Mouse (Mus musculus) midbrain, embryonic 11.5 days (tissue): ENCODE data around the gene Nt5c1a. TPM values are rescaled to one million over a fixed set of nuclear protein-coding genes. Genes with fewer than 3 reads are reported as not detected.

Experiments used
- ATAC-seq: fragments of 200-750 bp; cut with Nextera tagmentation; 2 replicates; pipeline ENCODE4 v1.8.0; 2017; ENCODE audit warnings: moderate TSS enrichment, moderate library complexity; ENCODE audit not compliant: low FRiP score
- DNase-seq: peaks from one replicate; pipeline ENCODE4 v3.0.0; 2015; ENCODE audit warnings: low spot score; ENCODE audit errors: missing footprints
- H3K27ac ChIP-seq: fragments of 300-500 bp; sonication (generic); 2 replicates; pipeline ENCODE4 v1.5.1; 2014; ENCODE audit warnings: low read depth, low read length
- H3K27me3 ChIP-seq: fragments of 300-500 bp; sonication (generic); 2 replicates; pipeline ENCODE4 v1.6.1; 2014; ENCODE audit warnings: mild to moderate bottlenecking, low read length, moderate library complexity, mixed read lengths; ENCODE audit not compliant: control insufficient read depth, insufficient read depth
- H3K36me3 ChIP-seq: fragments of 300-500 bp; sonication (generic); 2 replicates; pipeline ENCODE4 v1.6.1; 2014; ENCODE audit warnings: mild to moderate bottlenecking, low read length, moderate library complexity, mixed read lengths; ENCODE audit not compliant: control insufficient read depth, insufficient read depth
- H3K4me1 ChIP-seq: fragments of 300-500 bp; sonication (generic); 2 replicates; pipeline ENCODE4 v1.6.1; 2014; ENCODE audit warnings: low read length; ENCODE audit not compliant: control insufficient read depth, insufficient read depth
- H3K4me2 ChIP-seq: fragments of 300-500 bp; sonication (generic); 2 replicates; pipeline ENCODE4 v1.6.1; 2014; ENCODE audit warnings: mild to moderate bottlenecking, moderate library complexity
- H3K4me3 ChIP-seq: fragments of 300-500 bp; sonication (generic); 2 replicates; pipeline ENCODE4 v1.5.1; 2014; ENCODE audit warnings: low read depth, low read length
- H3K9ac ChIP-seq: fragments of 300-500 bp; sonication (generic); 2 replicates; pipeline ENCODE4 v1.6.1; 2014; ENCODE audit warnings: low read length
- H3K9me3 ChIP-seq: fragments of 300-500 bp; sonication (generic); 2 replicates; pipeline ENCODE4 v1.6.1; 2016; ENCODE audit warnings: low read length; ENCODE audit not compliant: control insufficient read depth
- WGBS: fragments of 180-500 bp; shearing (Covaris S2); extraction: QIAGEN DNeasy Blood & Tissue Kit; methylation state at CpG from one replicate; pipeline ENCODE4 v1.1.7; 2014; 5-methylcytosine and 5-hydroxymethylcytosine counted together
- polyA plus RNA-seq: library from polyadenylated mRNA; unstranded; fragments of >200 nt; fragmentation: Nextera tagmentation; extraction: Ambion mirVana; gene quantifications from 2 replicates; pipeline ENCODE4 v1.2.1, GENCODE M21; 2014

The Nt5c1a gene
- polyA plus RNA-seq, 1 experiment from 2014 or later: not detected

GRCm38 (mm10) chr4:123164157-123164556, 37.1 kb upstream of the Nt5c1a start:
- no peaks in the 10 kb centered on the region for H3K9me3 ChIP-seq
- H3K9ac ChIP-seq: no peak overlapping the region
- H3K36me3 ChIP-seq: no peaks in the 10 kb centered on the region
- peaks cover 10% of the 10 kb centered on the region for H3K4me1 ChIP-seq
- H3K27ac ChIP-seq: no peak overlapping the region
- H3K27me3 ChIP-seq: no peaks in the 10 kb centered on the region
- DNase-seq (no peak), ATAC-seq (no peak)
- no peak overlapping the region for H3K4me2 ChIP-seq
- H3K4me3 ChIP-seq: no peak overlapping the region
- 93% methylated on average over 15 of the region's 15 CpGs for WGBS

DNA sequence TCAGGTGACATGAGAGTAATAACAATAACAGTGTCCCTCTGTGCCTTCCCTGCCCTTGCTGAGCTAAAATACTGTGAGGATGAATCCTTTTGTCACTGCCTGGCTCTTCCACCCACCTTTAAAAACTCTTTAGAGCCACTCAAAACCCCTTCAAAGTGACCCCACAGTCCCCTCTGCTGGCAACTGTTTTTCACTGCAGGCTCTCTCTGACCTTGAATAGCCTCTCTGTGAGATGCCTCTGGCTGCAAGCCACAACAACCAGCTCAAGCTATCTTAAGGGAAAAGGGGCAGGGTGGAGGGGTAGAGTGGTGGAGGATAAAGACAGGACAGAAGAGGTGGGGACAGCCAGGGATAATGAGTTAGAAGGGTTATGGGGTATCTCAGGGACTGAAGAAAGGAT, 29.5 kb upstream of the Nt5c1a start:
- Histone ChIP-seq H3K27ac (no peak overlapping the region), H3K4me3 (no peak overlapping the region), H3K27me3 (no peaks in the 10 kb centered on the region), H3K4me2 (no peak overlapping the region), H3K9ac (no peak overlapping the region), H3K4me1 (no peaks in the 10 kb centered on the region), H3K9me3 (no peaks in the 10 kb centered on the region), H3K36me3 (no peaks in the 10 kb centered on the region)
- DNase-seq (no peak), ATAC-seq (no peak)

- Histone ChIP-seq H3K27me3 (peaks cover 38% of the 10 kb centered on the region), H3K27ac (no peak within 1 kb of the TSS), H3K9me3 (no peaks in the 10 kb centered on the region), H3K9ac (peak within 1 kb of the TSS; percentile 34), H3K4me1 (peaks cover 7% of the 10 kb centered on the region), H3K36me3 (no peaks in the 10 kb centered on the region), H3K4me2 (peak within 1 kb of the TSS; percentile 80), H3K4me3 (peak within 1 kb of the TSS; percentile 25)
- 1% methylated on average over 44 of the region's 44 CpGs for WGBS
- peak; percentile 94 for DNase-seq
- ATAC-seq: peak; percentile 56
Measured at GRCm38 (mm10) chr4:123182328-123183238, 18.7 kb upstream of the Nt5c1a start, which contains the start of gene Hpcal4. Gene Hpcal4, plus strand, starts transcription at chr4:123183227.

GRCm38 (mm10) chr4:123183239-123184056, 17.9 kb upstream of the Nt5c1a start:
- DNase-seq (peak; percentile 97), ATAC-seq (peak; percentile 93)
- no peak overlapping the region for H3K27ac ChIP-seq
- H3K36me3 ChIP-seq: no peaks in the 10 kb centered on the region
- H3K4me1 ChIP-seq: peaks cover 7% of the 10 kb centered on the region
- peak overlapping the region; percentile 34 for H3K9ac ChIP-seq
- H3K4me2 ChIP-seq: peak overlapping the region; percentile 80
- H3K4me3 ChIP-seq: peak overlapping the region; percentile 25
- peaks cover 38% of the 10 kb centered on the region for H3K27me3 ChIP-seq
- WGBS: 10% methylated on average over 44 of the region's 44 CpGs
- no peaks in the 10 kb centered on the region for H3K9me3 ChIP-seq

- Histone ChIP-seq H3K4me3 (no peak overlapping the region), H3K36me3 (no peaks in the 10 kb centered on the region), H3K4me1 (peaks cover 7% of the 10 kb centered on the region), H3K27me3 (peaks cover 38% of the 10 kb centered on the region), H3K9me3 (no peaks in the 10 kb centered on the region), H3K4me2 (no peak overlapping the region), H3K9ac (no peak overlapping the region), H3K27ac (no peak overlapping the region)
- ATAC-seq: no peak
- 38% methylated on average over 3 of the region's 3 CpGs for WGBS
- no peak for DNase-seq
Measured at GRCm38 (mm10) chr4:123184816-123185215, 16.5 kb upstream of the Nt5c1a start.

- 93% methylated on average over 11 of the region's 11 CpGs for WGBS
- ATAC-seq: no peak
Measured at GRCm38 (mm10) chr4:123192336-123192735, 9.0 kb upstream of the Nt5c1a start.

DNA sequence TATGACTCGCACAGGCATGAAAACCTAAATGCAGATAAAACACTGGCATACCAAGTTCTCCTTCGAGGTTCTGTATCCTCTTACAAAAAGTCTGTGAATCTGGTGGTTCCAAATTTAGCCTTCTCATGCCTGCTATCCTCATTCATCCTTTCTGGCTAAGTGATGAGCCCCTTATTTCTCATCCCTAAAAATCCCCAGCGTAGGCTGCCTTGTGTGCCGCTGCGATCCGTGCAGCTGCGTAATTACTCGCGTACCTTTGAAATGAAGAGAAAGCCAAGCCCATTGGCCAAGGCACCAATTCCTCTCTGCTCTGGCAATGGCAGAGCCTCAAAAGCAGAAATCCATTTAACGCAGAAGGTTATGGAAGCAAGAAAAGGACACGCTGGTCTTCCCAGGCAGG, 7.5 kb upstream of the Nt5c1a start:
- Histone ChIP-seq H3K4me2 (no peak overlapping the region), H3K4me3 (no peak overlapping the region), H3K9ac (no peak overlapping the region), H3K27ac (no peak overlapping the region), H3K9me3 (no peaks in the 10 kb centered on the region), H3K27me3 (no peaks in the 10 kb centered on the region), H3K36me3 (no peaks in the 10 kb centered on the region), H3K4me1 (no peaks in the 10 kb centered on the region)
- ATAC-seq (no peak), DNase-seq (no peak)
- WGBS: 89% methylated on average over 11 of the region's 11 CpGs

More at GRCm38 (mm10) chr4:123192336-123192735, 9.0 kb upstream of the Nt5c1a start:
- H3K27me3 ChIP-seq: no peaks in the 10 kb centered on the region
- DNase-seq: peak; percentile 76
- no peaks in the 10 kb centered on the region for H3K36me3 ChIP-seq
- no peaks in the 10 kb centered on the region for H3K9me3 ChIP-seq
- H3K27ac ChIP-seq: no peak overlapping the region
- no peak overlapping the region for H3K9ac ChIP-seq
- H3K4me2 ChIP-seq: no peak overlapping the region
- no peaks in the 10 kb centered on the region for H3K4me1 ChIP-seq
- no peak overlapping the region for H3K4me3 ChIP-seq

DNA sequence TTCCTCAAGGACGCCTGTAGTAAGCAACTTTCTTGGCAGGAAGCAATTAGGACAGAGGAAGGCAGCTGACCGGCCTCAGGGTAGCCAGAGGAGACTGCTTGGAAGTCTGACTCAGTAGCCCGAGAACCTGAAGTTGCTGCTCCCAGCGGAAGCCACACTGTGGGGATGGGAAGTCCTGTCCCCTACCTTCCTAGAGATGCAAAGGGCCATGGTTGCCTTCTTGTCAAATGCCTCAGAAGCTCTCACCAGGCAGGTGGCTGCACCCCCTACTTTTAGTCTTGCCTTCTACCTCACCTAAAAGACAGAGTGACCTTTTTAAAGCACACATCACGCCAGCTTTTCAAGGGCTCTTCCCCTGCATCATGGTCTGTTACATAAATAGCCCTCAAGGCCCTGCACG, 4.6 kb upstream of the Nt5c1a start:
- no peak for ATAC-seq
- Histone ChIP-seq H3K4me3 (no peak overlapping the region), H3K27ac (no peak overlapping the region), H3K4me1 (peaks cover 10% of the 10 kb centered on the region), H3K9ac (no peak overlapping the region), H3K4me2 (no peak overlapping the region), H3K9me3 (no peaks in the 10 kb centered on the region), H3K27me3 (peaks cover 9% of the 10 kb centered on the region), H3K36me3 (no peaks in the 10 kb centered on the region)
- DNase-seq: peak; percentile 76
- WGBS: 83% methylated on average over 6 of the region's 6 CpGs

GRCm38 (mm10) chr4:123200771-123201185, 526 bp upstream of the Nt5c1a start:
- H3K27ac ChIP-seq: no peak overlapping the region
- peak overlapping the region; percentile 35 for H3K4me3 ChIP-seq
- H3K9ac ChIP-seq: peak overlapping the region; percentile 50
- no peaks in the 10 kb centered on the region for H3K36me3 ChIP-seq
- peak overlapping the region; percentile 77 for H3K4me2 ChIP-seq
- H3K27me3 ChIP-seq: peaks cover 18% of the 10 kb centered on the region
- WGBS: 1% methylated on average over 15 of the region's 15 CpGs
- H3K9me3 ChIP-seq: no peaks in the 10 kb centered on the region
- DNase-seq (peak; percentile 95), ATAC-seq (peak; percentile 64)
- H3K4me1 ChIP-seq: peaks cover 10% of the 10 kb centered on the region
